Comparison of ENCODE assay signal across 29 mouse cellular contexts in genomic region chr7:64185932-64186312, GRCm38 (mm10). TPM values are rescaled to one million over a fixed set of nuclear protein-coding genes. Genes with fewer than 3 reads are reported as not detected.
A peak's percentile ranks its signal among the peaks of the same experiment; 100 is the strongest.
DNase-seq lines count a peak whose midpoint lies in the region; ATAC-seq and TF ChIP-seq lines count a peak whose summit lies in the region.
"Had no signal": no experiment of that assay in that cellular context is flagged by ENCODE, and none has a peak within 500 bp of the region (broad histone marks: within the 10 kb centered on the region; RNA-seq: fewer than 3 reads in every experiment).

No protein-coding gene starts in this region.

- no peaks in the 10 kb centered on the region for H3K36me3 ChIP-seq in midbrain, embryonic 12.5 days
- no peaks in the 10 kb centered on the region for H3K36me3 ChIP-seq in midbrain, embryonic 10.5 days
- H3K36me3 ChIP-seq in limb, embryonic 11.5 days (ENCODE audit: control insufficient read depth, insufficient read depth, low read length), result no peaks in the 10 kb centered on the region
- H3K36me3 ChIP-seq in midbrain, embryonic 16.5 days (ENCODE audit: control insufficient read depth, insufficient read depth, low read length), result no peaks in the 10 kb centered on the region
- H3K36me3 ChIP-seq: embryonic facial prominence, embryonic 12.5 days; embryonic facial prominence, embryonic 15.5 days; G1E; heart, embryonic 10.5 days; hindbrain, embryonic 10.5 days; hindbrain, embryonic 13.5 days had no signal

- no peak for TF ChIP-seq CTCF in gastrocnemius, adult 2 months (IDR thresholded peaks at IDR 0.05)
- no peak for TF ChIP-seq CTCF in left cerebral cortex, adult 2 months (IDR thresholded peaks at IDR 0.05)

- ATAC-seq in midbrain, embryonic 12.5 days (ENCODE audit: low FRiP score, low read depth), result 0 out of 2 replicates have a peak, but pooled peaks have one; percentile 58
- peak; percentile 39; the same call in 1 of the 2 replicates for ATAC-seq in limb, embryonic 11.5 days (ENCODE audit: insufficient number of reproducible peaks, low FRiP score, low TSS enrichment, low read depth)
- peak; percentile 42 for ATAC-seq in midbrain, embryonic 16.5 days
- ATAC-seq: hindbrain, postnatal 0 days; Patski had no signal

- H3K4me3 ChIP-seq in gastrocnemius, adult 2 months, result no peak overlapping the region
- no peak overlapping the region for H3K4me3 ChIP-seq in midbrain, embryonic 12.5 days
- H3K4me3 ChIP-seq in midbrain, embryonic 10.5 days, result no peak overlapping the region
- H3K4me3 ChIP-seq in limb, embryonic 11.5 days (ENCODE audit: low read depth, low read length), result no peak overlapping the region
- no peak overlapping the region for H3K4me3 ChIP-seq in midbrain, embryonic 16.5 days (ENCODE audit: low read depth, low read length)
- H3K4me3 ChIP-seq in left cerebral cortex, adult 2 months, result no peak overlapping the region
- H3K4me3 ChIP-seq: embryonic facial prominence, embryonic 12.5 days; embryonic facial prominence, embryonic 15.5 days; forebrain, embryonic 13.5 days; heart, adult 2 months; heart, embryonic 10.5 days; hindbrain, embryonic 10.5 days; hindbrain, embryonic 13.5 days had no signal

- peak overlapping the region; percentile 86 for H3K27ac ChIP-seq in gastrocnemius, adult 2 months
- H3K27ac ChIP-seq in midbrain, embryonic 12.5 days (replicated peaks), result 0 out of 2 replicates have a peak overlapping the region, but pooled peaks have one; percentile 31
- H3K27ac ChIP-seq in midbrain, embryonic 10.5 days (replicated peaks), result no peak overlapping the region
- no peak overlapping the region for H3K27ac ChIP-seq in limb, embryonic 11.5 days (replicated peaks; ENCODE audit: low read depth, low read length)
- no peak overlapping the region for H3K27ac ChIP-seq in midbrain, embryonic 16.5 days (ENCODE audit: low read length)
- no peak overlapping the region for H3K27ac ChIP-seq in left cerebral cortex, adult 2 months
- H3K27ac ChIP-seq: embryonic facial prominence, embryonic 12.5 days; embryonic facial prominence, embryonic 15.5 days; forebrain, embryonic 13.5 days; heart, adult 2 months; heart, embryonic 10.5 days; hindbrain, embryonic 13.5 days; hindbrain, postnatal 0 days had no signal

- H3K4me1 ChIP-seq in midbrain, embryonic 12.5 days, result peaks cover 8% of the 10 kb centered on the region
- peaks cover 10% of the 10 kb centered on the region for H3K4me1 ChIP-seq in midbrain, embryonic 10.5 days
- H3K4me1 ChIP-seq in limb, embryonic 11.5 days (ENCODE audit: control insufficient read depth, insufficient read depth, low read length), result 0 out of 2 replicates have a peak, but pooled peaks cover 3% of the 10 kb centered on the region
- H3K4me1 ChIP-seq in midbrain, embryonic 16.5 days (ENCODE audit: control insufficient read depth, insufficient read depth, low read length), result peaks cover 3% of the 10 kb centered on the region; the same call in 1 of the 2 replicates
- H3K4me1 ChIP-seq: heart, embryonic 10.5 days had no signal

- no peaks in the 10 kb centered on the region for H3K9me3 ChIP-seq in midbrain, embryonic 12.5 days
- H3K9me3 ChIP-seq in midbrain, embryonic 10.5 days (replicated peaks), result no peaks in the 10 kb centered on the region
- no peaks in the 10 kb centered on the region for H3K9me3 ChIP-seq in limb, embryonic 11.5 days (ENCODE audit: control insufficient read depth, low read length)
- no peaks in the 10 kb centered on the region for H3K9me3 ChIP-seq in midbrain, embryonic 16.5 days (replicated peaks; ENCODE audit: control insufficient read depth, low read length, poor library complexity, severe bottlenecking)
- H3K9me3 ChIP-seq: embryonic facial prominence, embryonic 12.5 days; embryonic facial prominence, embryonic 15.5 days; forebrain, embryonic 13.5 days; G1E; heart, embryonic 10.5 days; hindbrain, embryonic 10.5 days; hindbrain, embryonic 13.5 days had no signal

- DNase-seq in gastrocnemius, adult 2 months, result no peak
- no peak for DNase-seq in gastrocnemius, postnatal 10 days
- DNase-seq in midbrain, embryonic 10.5 days (ENCODE audit: low spot score), result no peak
- DNase-seq in limb, embryonic 11.5 days (ENCODE audit: low spot score), result no peak
- DNase-seq in urinary bladder, adult 2 months (ENCODE audit: low spot score), result no peak
- DNase-seq in left cerebral cortex, adult 2 months (ENCODE audit: extremely low spot score in 1 of 2, low spot score in 2 of 2), result no peak
- DNase-seq: adrenal gland, postnatal 10 days; B cell, adult 2 months; cerebellum, adult 11 months; cerebellum, adult 2 months; cerebellum, adult 9-11 months; cerebellum, postnatal 25 days; gastrocnemius, postnatal 25 days; heart, adult 2 months; heart, postnatal 36 days had no signal

- H3K27me3 ChIP-seq in midbrain, embryonic 12.5 days, result no peaks in the 10 kb centered on the region
- H3K27me3 ChIP-seq in midbrain, embryonic 10.5 days (ENCODE audit: low read depth, poor library complexity, severe bottlenecking), result peaks cover 15% of the 10 kb centered on the region; the same call in 1 of the 2 replicates
- no peaks in the 10 kb centered on the region for H3K27me3 ChIP-seq in limb, embryonic 11.5 days (ENCODE audit: control insufficient read depth, insufficient read depth, low read length)
- no peaks in the 10 kb centered on the region for H3K27me3 ChIP-seq in midbrain, embryonic 16.5 days (ENCODE audit: control insufficient read depth, insufficient read depth, low read depth, low read length)
- H3K27me3 ChIP-seq: CH12.LX; embryonic facial prominence, embryonic 12.5 days; embryonic facial prominence, embryonic 15.5 days; forebrain, embryonic 13.5 days; hindbrain, embryonic 13.5 days; Patski had no signal

- WGBS in midbrain, embryonic 12.5 days, result 87% methylated on average over 3 of the region's 3 CpGs
- WGBS in midbrain, embryonic 10.5 days, result 90% methylated on average over 3 of the region's 3 CpGs
- 60% methylated on average over 3 of the region's 3 CpGs for WGBS in limb, embryonic 11.5 days
- 72% methylated on average over 3 of the region's 3 CpGs for WGBS in midbrain, embryonic 16.5 days

- H3K4me2 ChIP-seq in midbrain, embryonic 12.5 days (replicated peaks), result no peak overlapping the region
- no peak overlapping the region for H3K4me2 ChIP-seq in limb, embryonic 11.5 days (ENCODE audit: low read depth, severe bottlenecking)
- H3K4me2 ChIP-seq in midbrain, embryonic 16.5 days (ENCODE audit: low read length), result no peak overlapping the region
- H3K4me2 ChIP-seq: embryonic facial prominence, embryonic 12.5 days; embryonic facial prominence, embryonic 15.5 days; forebrain, embryonic 13.5 days; hindbrain, embryonic 13.5 days had no signal

- no peak overlapping the region for H3K9ac ChIP-seq in midbrain, embryonic 12.5 days (replicated peaks)
- H3K9ac ChIP-seq in limb, embryonic 11.5 days (ENCODE audit: low read length), result no peak overlapping the region
- H3K9ac ChIP-seq in midbrain, embryonic 16.5 days (ENCODE audit: low read depth, low read length), result no peak overlapping the region
- H3K9ac ChIP-seq: embryonic facial prominence, embryonic 12.5 days; embryonic facial prominence, embryonic 15.5 days; hindbrain, embryonic 13.5 days had no signal

- intact Hi-C loops in gastrocnemius, adult 2 months (cut with DNase I), result loop anchor here (5.0 kb wide), 1 partner anchor 46 kb away; no protein-coding TSS in a partner anchor
- intact Hi-C loops in left cerebral cortex, adult 2 months (cut with DNase I), result no loop called here

RNA-seq across cellular contexts. Expression of gene Trpm1, which starts 32.3 kb away (rescaled TPM):
- total RNA-seq in gastrocnemius, adult 2 months (2021), result under 1 TPM; 0.48 to 0.59 TPM
- total RNA-seq in gastrocnemius, postnatal 10 days (2021), result under 1 TPM; 0.38 to 0.66 TPM
- 0.52 and 0.72 TPM in 2 replicates for polyA plus RNA-seq in midbrain, embryonic 12.5 days (2016; fragmentation: Nextera tagmentation; extraction: Ambion mirVana)
- polyA plus RNA-seq in midbrain, embryonic 10.5 days (2016; fragmentation: Nextera tagmentation; extraction: Ambion mirVana), result 0.41 and 6.1 TPM in 2 replicates
- 1.7 TPM in 2 replicates for polyA plus RNA-seq in limb, embryonic 11.5 days (2014; fragmentation: Nextera tagmentation; extraction: Ambion mirVana)
- 0.15 and 0.20 TPM in 2 replicates for polyA plus RNA-seq in midbrain, embryonic 16.5 days (2015; fragmentation: Nextera tagmentation; extraction: Ambion mirVana)
- 0.01 TPM in 1 of 2 replicates, not detected in the other for polyA plus RNA-seq in urinary bladder, adult 2 months (2012; rRNA removed)
- total RNA-seq in left cerebral cortex, adult 2 months (2021), result under 1 TPM; 0.61 TPM
- total RNA-seq: adrenal gland, postnatal 4 days; heart, adult 2 months had no signal
- polyA plus RNA-seq: cerebellum, adult 2 months; G1E; heart, embryonic 14.5 days had no signal

Comparison
In these comparisons a context has a peak if more than half of its experiments do, and no peak if none do; other contexts are left out.
1. H3K27ac ChIP-seq: peak in gastrocnemius, adult 2 months (single experiment) and midbrain, embryonic 12.5 days (single experiment); none in midbrain, embryonic 10.5 days (single experiment), limb, embryonic 11.5 days (single experiment), midbrain, embryonic 16.5 days (single experiment) and left cerebral cortex, adult 2 months (single experiment).
2. Peak in every context shown above with its lines, with median percentiles within 50 percentile points of each other: ATAC-seq.